Mouse (Mus musculus): ENCODE measurements around the gene Ppid.
"Not testable (repeated sequence)": the region's sequence is repeated elsewhere in the genome, so short reads cannot be mapped to it uniquely, and the experiment has no call there.

Ppid gene

GRCm38 (mm10) chr3:79572399-79572798 lies 18.7 kb upstream of the Ppid start:
- no peak for DNase-seq (ENCODE audit: low spot score in 2 of 2)

DNA sequence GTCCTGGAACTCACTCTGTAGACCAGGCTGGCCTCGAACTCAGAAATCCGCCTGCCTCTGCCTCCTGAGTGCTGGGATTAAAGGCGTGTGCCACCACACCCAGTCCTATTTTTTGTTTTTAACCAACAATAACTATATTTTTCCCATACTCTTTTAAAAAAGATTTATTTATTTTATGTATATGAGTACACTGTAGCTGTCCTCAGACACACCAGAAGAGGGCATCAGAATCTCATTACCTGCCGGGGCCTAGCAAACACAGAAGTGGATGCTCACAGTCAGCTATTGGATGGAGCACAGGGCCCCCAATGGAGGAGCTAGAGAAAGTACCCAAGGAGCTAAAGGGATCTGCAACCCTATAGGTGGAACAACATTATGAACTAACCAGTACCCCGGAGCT lies 17.8 kb upstream of the Ppid start:
- DNase-seq (ENCODE audit: low spot score in 2 of 2), result not testable (repeated sequence)

- DNase-seq (ENCODE audit: low spot score in 2 of 2), result no peak
These were observed 16.8 kb upstream of the Ppid start for GRCm38 (mm10) chr3:79574336-79574735.

DNA sequence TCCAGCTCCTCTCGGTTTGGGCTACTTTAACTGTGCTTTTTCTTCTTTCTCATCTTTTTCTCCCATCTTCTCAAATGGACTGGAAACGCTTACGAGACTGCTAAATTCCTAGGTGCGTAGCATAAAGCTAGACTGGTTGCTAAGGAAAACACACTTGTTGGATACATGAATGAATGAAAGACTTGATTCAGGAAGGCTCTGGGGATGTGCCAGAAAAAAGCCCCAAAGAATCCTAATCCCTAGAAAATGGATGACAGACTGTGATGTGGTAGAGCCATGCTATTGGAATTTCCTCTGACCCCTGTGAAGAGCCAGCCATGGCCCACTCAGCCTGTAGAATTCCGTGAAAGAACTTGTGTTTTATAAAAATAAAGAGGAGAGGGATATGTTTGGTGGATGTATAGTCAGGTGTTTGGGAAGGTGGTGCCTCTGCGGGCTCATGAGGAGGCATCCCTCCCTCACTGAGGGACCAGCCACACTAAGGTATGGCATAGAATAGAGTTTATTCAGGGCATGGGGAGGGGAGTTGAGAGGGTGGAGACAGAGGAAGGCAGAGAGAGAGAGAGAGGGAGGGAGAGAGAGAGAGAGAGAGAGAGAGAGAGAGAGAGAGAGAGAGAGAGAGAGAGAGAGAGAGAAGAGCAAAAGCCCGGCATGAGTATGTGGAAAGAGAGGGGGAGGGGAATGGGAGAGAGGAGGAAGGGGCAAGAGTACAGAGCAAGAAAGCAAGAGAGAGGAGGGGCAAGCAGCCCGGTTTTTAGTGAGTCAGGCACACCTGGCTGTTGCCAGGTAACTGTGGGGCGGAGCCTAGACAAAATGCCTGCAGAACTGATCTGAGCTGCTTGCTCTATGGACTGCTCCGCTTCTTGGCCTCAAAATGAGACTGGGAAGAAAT lies 15.3 kb upstream of the Ppid start:
- DNase-seq (ENCODE audit: low spot score in 2 of 2), result no peak

DNA sequence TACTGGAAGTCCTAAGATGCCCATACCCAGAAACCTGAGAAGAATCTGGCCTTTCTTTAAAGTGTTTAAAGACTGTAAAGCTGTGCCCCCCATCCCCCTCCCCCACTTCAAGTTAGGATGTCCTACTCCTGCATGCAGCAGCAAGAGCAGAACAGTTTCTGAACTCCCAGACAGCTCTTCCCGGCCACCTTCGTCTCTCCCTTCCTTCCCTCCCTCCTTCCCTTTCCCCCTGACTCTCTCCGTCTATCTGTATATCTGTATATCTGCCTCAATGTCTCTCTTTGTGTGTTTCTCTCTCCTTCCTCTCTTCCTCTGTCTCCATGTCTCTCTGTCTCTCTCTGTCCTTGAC lies 14.7 kb upstream of the Ppid start:
- DNase-seq (ENCODE audit: low spot score in 2 of 2), result no peak

DNA sequence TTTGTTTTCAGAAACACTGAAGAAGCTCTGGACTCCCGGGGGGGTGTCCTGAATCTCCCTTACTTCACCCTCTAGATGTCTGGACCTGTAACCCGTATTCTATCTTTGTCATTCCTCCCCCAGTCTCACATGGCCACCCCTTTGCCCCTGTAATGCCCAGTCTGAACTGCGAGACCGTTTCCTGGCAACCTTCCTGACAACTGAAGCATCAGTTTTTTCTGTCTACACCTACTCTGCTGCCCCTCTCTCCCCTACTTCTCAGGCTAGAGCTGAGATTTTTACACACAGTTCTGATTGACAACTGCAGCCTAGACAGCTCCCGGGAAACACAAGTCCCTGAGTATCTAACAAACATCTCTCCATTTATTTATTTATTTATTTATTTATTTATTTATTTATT lies 14.3 kb upstream of the Ppid start:
- no peak for DNase-seq (ENCODE audit: low spot score in 2 of 2)

GRCm38 (mm10) chr3:79577606-79578005 lies 13.5 kb upstream of the Ppid start:
- no peak for DNase-seq (ENCODE audit: low spot score in 2 of 2)

DNA sequence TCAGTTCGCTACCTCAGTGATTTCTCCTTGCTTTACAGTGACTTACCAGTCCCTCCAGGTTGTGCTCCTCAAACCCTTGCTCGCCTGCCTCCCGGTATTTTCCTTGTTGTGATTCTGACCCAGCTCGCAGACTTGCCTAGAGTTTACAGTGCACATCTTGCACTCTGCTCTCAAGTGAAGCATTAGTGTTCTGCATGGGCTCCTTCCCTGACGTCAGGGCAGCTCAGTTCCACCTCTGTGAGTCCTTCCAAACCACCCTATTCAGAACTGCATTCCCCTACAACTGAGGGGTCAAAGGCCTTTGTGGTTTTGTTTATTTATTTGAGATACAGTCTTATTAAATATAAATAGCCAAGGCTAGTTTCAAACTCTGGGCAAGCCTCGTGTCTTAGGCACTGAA lies 13.0 kb upstream of the Ppid start:
- DNase-seq (ENCODE audit: low spot score in 2 of 2), result no peak

GRCm38 (mm10) chr3:79579891-79580575 lies 11.1 kb upstream of the Ppid start:
- no peak for DNase-seq (ENCODE audit: low spot score in 2 of 2)

DNA sequence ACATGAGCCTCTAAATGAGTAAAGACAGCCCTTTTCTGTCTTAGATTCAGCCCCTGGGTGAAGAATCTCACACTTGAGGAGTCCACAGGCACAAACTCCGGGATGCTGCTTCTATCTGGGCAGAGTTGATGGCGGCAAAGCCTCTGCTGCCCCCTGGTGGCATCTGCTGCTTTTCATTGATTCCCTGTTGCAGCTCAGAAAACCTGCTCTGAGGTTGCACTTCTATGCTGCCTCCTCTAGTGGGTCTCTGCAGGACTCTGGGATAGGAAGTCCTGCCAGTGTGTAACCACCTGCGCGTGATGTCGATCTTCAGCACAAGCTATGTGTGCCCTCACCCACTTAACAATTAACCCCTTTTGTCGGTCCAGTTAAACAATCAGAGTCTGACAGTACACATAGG lies 4.3 kb upstream of the Ppid start:
- peak; percentile 73 to 96 for DNase-seq (ENCODE audit: low spot score in 2 of 2)

DNA sequence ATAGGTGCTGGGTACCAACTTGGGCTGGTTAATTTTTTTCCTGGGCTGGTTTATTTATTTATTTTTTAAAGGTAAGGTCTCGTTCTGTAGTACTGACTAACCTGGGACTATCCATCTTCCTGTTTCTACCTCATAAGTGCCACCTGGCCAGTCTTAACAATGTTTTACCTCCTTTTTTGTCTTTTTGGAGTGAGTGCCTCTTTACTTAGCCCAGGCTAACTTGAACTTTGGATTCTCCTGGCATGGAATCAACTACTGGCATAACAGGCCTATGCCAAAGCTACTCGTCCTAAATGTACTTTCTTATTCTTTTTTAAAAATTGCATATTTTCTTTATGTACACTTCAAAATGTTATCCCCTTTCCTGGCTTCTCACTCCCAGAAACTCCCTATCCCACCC lies 1.5 kb upstream of the Ppid start:
- DNase-seq (ENCODE audit: low spot score in 2 of 2), result no peak

DNA sequence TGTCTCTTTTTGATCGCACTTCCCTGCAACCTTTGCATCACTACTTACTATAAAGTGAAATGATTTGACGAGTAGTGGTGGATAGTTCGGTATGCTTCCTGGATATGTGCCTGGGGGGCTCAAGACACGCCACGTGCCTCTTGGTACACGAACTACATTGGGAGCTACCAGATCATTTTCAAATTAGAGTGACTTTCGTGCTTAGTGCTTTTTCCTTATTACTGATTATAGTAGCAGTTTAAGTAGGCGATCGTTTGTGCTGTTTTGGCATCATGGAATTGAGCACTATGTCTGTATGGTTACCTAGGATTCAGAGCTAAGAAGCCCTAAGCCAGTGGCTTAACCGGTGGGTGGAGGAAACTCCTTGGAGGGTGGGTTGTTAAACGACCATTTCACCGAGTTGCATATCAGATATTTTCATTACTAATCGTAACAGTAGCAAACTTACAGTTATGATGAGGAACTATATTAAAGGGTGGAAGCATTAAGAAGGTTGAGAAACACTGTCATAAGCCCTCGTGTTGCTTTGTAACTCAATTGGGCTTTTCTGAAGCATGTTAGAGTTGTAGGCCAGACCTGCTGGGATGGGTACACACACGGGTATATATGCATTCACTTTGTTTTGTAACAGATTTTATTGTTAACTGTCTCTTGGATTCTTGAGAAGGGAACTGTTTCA lies 790 bp downstream of the Ppid start:
- DNase-seq (ENCODE audit: low spot score in 2 of 2), result no peak

- DNase-seq (ENCODE audit: low spot score in 2 of 2), result no peak
These were observed 4.3 kb downstream of the Ppid start for GRCm38 (mm10) chr3:79595468-79595867.

GRCm38 (mm10) chr3:79609886-79610285 lies 18.7 kb downstream of the Ppid start:
- no peak for DNase-seq (ENCODE audit: low spot score in 2 of 2)

DNA sequence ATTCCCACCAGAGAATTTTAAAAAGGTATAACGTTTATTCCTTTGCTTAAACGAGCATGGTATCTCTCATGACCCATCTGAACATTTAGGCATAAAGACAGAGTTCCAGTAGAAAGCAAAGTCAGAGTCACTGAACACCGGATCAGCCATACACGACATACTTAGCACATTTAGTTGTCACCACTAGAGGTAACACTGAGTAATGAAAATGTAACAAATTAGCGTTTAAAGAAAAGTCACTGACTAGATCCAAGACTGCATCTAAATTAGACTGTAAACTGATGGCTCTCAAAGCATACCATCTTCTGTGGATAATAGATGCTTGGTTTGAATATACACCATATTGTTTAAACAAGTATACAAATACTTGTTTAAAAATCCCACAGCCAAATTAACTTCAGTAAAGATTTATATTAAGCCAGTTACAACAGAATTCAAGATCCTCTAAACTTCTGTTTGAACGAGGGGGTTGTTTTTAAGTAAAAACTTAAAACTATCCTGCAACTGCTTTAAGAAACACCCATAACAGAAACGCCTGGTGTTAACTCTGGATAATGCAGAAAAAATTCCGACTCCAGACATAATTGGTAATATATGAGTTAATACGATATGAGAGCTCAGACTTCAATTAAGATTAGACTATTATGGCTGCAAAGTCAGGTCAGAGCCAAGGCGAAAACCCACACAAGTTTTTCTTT lies 36.5 kb downstream of the Ppid start:
- no peak for DNase-seq (ENCODE audit: low spot score in 2 of 2)

GRCm38 (mm10) chr3:79628182-79628560 lies 37.0 kb downstream of the Ppid start:
- no peak for DNase-seq (ENCODE audit: low spot score in 2 of 2)

DNA sequence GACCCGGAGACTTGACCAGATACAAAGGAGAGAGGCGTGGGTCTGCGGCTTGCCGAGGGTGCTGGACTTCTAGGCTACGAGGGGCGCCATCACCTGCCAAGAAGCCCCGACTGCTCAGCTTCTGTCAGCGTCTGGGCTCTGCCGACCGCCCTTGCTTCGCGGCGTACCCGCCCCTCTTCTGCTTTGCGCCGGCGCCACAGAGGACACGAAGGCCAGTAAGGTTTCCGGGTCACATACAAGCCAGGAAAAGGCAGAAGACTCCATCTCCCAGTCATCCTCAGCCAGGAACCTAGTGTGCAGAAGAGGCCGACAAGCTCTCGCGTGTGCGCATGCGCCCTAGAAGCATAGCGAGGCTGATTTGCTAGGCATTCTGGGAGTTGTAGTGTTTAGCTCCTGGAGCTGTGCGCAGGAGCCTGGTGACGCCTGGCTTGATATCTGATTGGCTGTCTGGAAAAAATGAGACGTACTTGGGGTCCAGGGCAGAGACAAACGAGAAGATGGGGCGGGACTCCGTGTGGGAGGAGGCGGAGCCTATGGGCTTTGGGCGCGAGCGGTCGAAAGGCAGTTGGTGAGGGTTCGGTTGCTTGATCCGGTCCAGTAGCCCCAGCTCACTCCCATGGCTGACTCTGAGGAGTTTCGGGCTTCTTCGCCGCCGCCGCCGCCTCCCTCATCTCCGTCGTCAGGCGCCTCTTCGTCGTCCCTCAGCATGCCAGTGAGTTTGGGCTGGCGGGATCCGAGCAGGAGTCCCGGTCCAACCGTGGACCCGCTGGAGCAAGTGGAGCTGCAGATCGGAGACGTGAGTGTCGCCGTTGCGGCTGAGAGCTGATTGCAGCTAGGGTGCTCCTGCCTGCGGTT lies 37.6 kb downstream of the Ppid start, which contains the start of gene 4930579G24Rik:
Gene 4930579G24Rik (plus strand): TSS at position 519 of the 855 bp plus-strand sequence.
- DNase-seq (ENCODE audit: low spot score in 2 of 2), result peak; percentile 98 to 100

DNA sequence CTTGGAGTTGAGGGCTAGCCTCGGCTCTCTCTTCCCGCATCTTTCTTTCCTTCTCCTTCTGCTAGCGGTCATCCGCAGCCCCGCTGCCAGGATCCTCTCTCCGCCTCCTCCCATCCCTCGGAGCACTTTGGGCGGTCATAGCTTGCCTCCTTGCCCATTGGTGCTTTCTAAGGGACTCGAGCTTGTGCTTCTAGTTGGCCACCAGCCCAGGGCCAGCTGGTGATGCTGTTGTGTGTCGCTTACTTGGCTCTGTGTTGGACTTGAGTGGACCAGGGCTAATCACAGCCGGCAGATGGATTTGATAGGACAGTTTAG lies 38.2 kb downstream of the Ppid start, which contains the start of gene Etfdh:
Gene Etfdh (minus strand): TSS at position 85 of the 315 bp plus-strand sequence.
- peak in 1 of 2 experiments; percentile 59 for DNase-seq (ENCODE audit: low spot score in 2 of 2)

GRCm38 (mm10) chr3:79652129-79652528 lies 61.0 kb downstream of the Ppid start:
- no peak for DNase-seq (ENCODE audit: low spot score in 2 of 2)
